Mouse (Mus musculus) kidney, embryonic 14.5 days (tissue): ENCODE results near the gene Rbms3. TPM values are rescaled to one million over a fixed set of nuclear protein-coding genes. Genes with fewer than 3 reads are reported as not detected.

Experiments
- ATAC-seq: fragments of 200-750 bp; cut with Nextera tagmentation; 2 replicates; pipeline ENCODE4 v1.8.0; 2017; ENCODE audit warnings: moderate number of reproducible peaks, mild to moderate bottlenecking, moderate TSS enrichment, moderate library complexity; ENCODE audit not compliant: low FRiP score, low TSS enrichment
- H3K27ac ChIP-seq: fragments of 300-500 bp; sonication (generic); 2 replicates; pipeline ENCODE4 v1.5.1; 2014; ENCODE audit warnings: low read depth, mild to moderate bottlenecking, low read length, moderate library complexity, mixed read lengths
- H3K27me3 ChIP-seq: fragments of 300-500 bp; sonication (generic); 2 replicates; pipeline ENCODE4 v1.6.1; 2014; ENCODE audit warnings: mild to moderate bottlenecking, low read length; ENCODE audit not compliant: control insufficient read depth, insufficient read depth
- H3K36me3 ChIP-seq: fragments of 300-500 bp; sonication (generic); 2 replicates; pipeline ENCODE4 v1.6.1; 2014; ENCODE audit warnings: low read length, mixed read lengths; ENCODE audit not compliant: control insufficient read depth, insufficient read depth
- H3K4me1 ChIP-seq: fragments of 300-500 bp; sonication (generic); 2 replicates; pipeline ENCODE4 v1.6.1; 2014; ENCODE audit warnings: low read length, mixed read lengths; ENCODE audit not compliant: control insufficient read depth, insufficient read depth
- H3K4me2 ChIP-seq: fragments of 300-500 bp; sonication (generic); replicated peaks from 2 replicates; pipeline ENCODE4 v1.6.1; 2014; ENCODE audit warnings: low read depth, mild to moderate bottlenecking, low read length
- H3K4me3 ChIP-seq: fragments of 300-500 bp; sonication (generic); 2 replicates; pipeline ENCODE4 v1.5.1; 2014; ENCODE audit warnings: mild to moderate bottlenecking, low read length
- H3K9ac ChIP-seq: fragments of 300-500 bp; sonication (generic); 2 replicates; pipeline ENCODE4 v1.6.1; 2014; ENCODE audit warnings: low read depth, mild to moderate bottlenecking, low read length, moderate library complexity
- H3K9me3 ChIP-seq: fragments of 300-500 bp; sonication (generic); 2 replicates; pipeline ENCODE4 v1.6.1; 2016; ENCODE audit warnings: low read length; ENCODE audit not compliant: control insufficient read depth
- WGBS: fragments of 180-500 bp; shearing (Covaris S2); extraction: QIAGEN DNeasy Blood & Tissue Kit; methylation state at CpG from one replicate; pipeline ENCODE4 v1.1.7; 2014; 5-methylcytosine and 5-hydroxymethylcytosine counted together
- polyA plus RNA-seq: library from polyadenylated mRNA; unstranded; fragments of >200 nt; fragmentation: Nextera tagmentation; extraction: Ambion mirVana; gene quantifications from 2 replicates; pipeline ENCODE4 v1.2.1, GENCODE M21; 2014

Rbms3 gene
- polyA plus RNA-seq, 1 experiment from 2014 or later = 73.4 TPM

GRCm38 (mm10) chr9:117022086-117022485 lies 607.6 kb downstream of the Rbms3 start:
- Histone ChIP-seq H3K4me3 (no peak overlapping the region), H3K27me3 (no peaks in the 10 kb centered on the region), H3K36me3 (no peaks in the 10 kb centered on the region), H3K9ac (no peak overlapping the region), H3K27ac (no peak overlapping the region), H3K9me3 (no peaks in the 10 kb centered on the region), H3K4me1 (peaks cover 17% of the 10 kb centered on the region), H3K4me2 (no peak overlapping the region)
- no peak for ATAC-seq
- 81% methylated on average over 6 of the region's 6 CpGs for WGBS

GRCm38 (mm10) chr9:117021506-117021905 lies 608.2 kb downstream of the Rbms3 start:
- Histone ChIP-seq H3K4me3 (no peak overlapping the region), H3K27me3 (no peaks in the 10 kb centered on the region), H3K27ac (no peak overlapping the region), H3K4me2 (no peak overlapping the region), H3K4me1 (peaks cover 17% of the 10 kb centered on the region), H3K9ac (no peak overlapping the region), H3K9me3 (no peaks in the 10 kb centered on the region), H3K36me3 (no peaks in the 10 kb centered on the region)
- no peak for ATAC-seq
- 61% methylated on average over 3 of the region's 3 CpGs for WGBS

- Histone ChIP-seq H3K4me3 (no peak overlapping the region), H3K4me1 (peaks cover 17% of the 10 kb centered on the region), H3K9ac (no peak overlapping the region), H3K27me3 (no peaks in the 10 kb centered on the region), H3K36me3 (no peaks in the 10 kb centered on the region), H3K4me2 (no peak overlapping the region), H3K27ac (no peak overlapping the region), H3K9me3 (no peaks in the 10 kb centered on the region)
- ATAC-seq = no peak
- 91% methylated on average over 2 of the region's 2 CpGs for WGBS
Measured at GRCm38 (mm10) chr9:117020216-117020615, 609.5 kb downstream of the Rbms3 start.

GRCm38 (mm10) chr9:117018741-117019163 lies 611.0 kb downstream of the Rbms3 start:
- H3K4me1 ChIP-seq = peaks cover 17% of the 10 kb centered on the region
- H3K9ac ChIP-seq = no peak overlapping the region
- no peaks in the 10 kb centered on the region for H3K27me3 ChIP-seq
- peak overlapping the region; percentile 69; the same call in 1 of the 2 replicates for H3K27ac ChIP-seq
- no peak overlapping the region for H3K4me2 ChIP-seq
- no peaks in the 10 kb centered on the region for H3K9me3 ChIP-seq
- no peak overlapping the region for H3K4me3 ChIP-seq
- ATAC-seq = peak; percentile 76
- H3K36me3 ChIP-seq = no peaks in the 10 kb centered on the region
- 20% methylated on average over 2 of the region's 2 CpGs for WGBS

- H3K27ac ChIP-seq = peak overlapping the region; percentile 13; the same call in 1 of the 2 replicates
- ATAC-seq = no peak
- 52% methylated on average over 12 of the region's 12 CpGs for WGBS
- no peak overlapping the region for H3K9ac ChIP-seq
- peaks cover 17% of the 10 kb centered on the region for H3K4me1 ChIP-seq
- no peaks in the 10 kb centered on the region for H3K36me3 ChIP-seq
- no peak overlapping the region for H3K4me3 ChIP-seq
- H3K4me2 ChIP-seq = no peak overlapping the region
- no peaks in the 10 kb centered on the region for H3K27me3 ChIP-seq
- no peaks in the 10 kb centered on the region for H3K9me3 ChIP-seq
Measured at GRCm38 (mm10) chr9:117018301-117018700, 611.4 kb downstream of the Rbms3 start.

- H3K9me3 ChIP-seq = no peaks in the 10 kb centered on the region
- no peak for ATAC-seq
- peaks cover 17% of the 10 kb centered on the region for H3K4me1 ChIP-seq
- no peak overlapping the region for H3K4me2 ChIP-seq
- WGBS = 75% methylated on average over 9 of the region's 9 CpGs
- H3K4me3 ChIP-seq = no peak overlapping the region
- no peaks in the 10 kb centered on the region for H3K36me3 ChIP-seq
- H3K9ac ChIP-seq = no peak overlapping the region
- no peaks in the 10 kb centered on the region for H3K27me3 ChIP-seq
- no peak overlapping the region for H3K27ac ChIP-seq
Measured at GRCm38 (mm10) chr9:117016605-117017319, 613.0 kb downstream of the Rbms3 start.

GRCm38 (mm10) chr9:117013386-117013785 lies 616.3 kb downstream of the Rbms3 start:
- 63% methylated on average over 3 of the region's 3 CpGs for WGBS
- no peak overlapping the region for H3K27ac ChIP-seq
- H3K4me3 ChIP-seq = no peak overlapping the region
- H3K4me2 ChIP-seq = no peak overlapping the region
- H3K36me3 ChIP-seq = no peaks in the 10 kb centered on the region
- H3K9me3 ChIP-seq = no peaks in the 10 kb centered on the region
- H3K9ac ChIP-seq = no peak overlapping the region
- no peak for ATAC-seq
- peaks cover 4% of the 10 kb centered on the region for H3K4me1 ChIP-seq
- no peaks in the 10 kb centered on the region for H3K27me3 ChIP-seq

- WGBS = 99% methylated on average over 3 of the region's 3 CpGs
- H3K4me2 ChIP-seq = no peak overlapping the region
- ATAC-seq = no peak
- H3K36me3 ChIP-seq = no peaks in the 10 kb centered on the region
- H3K4me1 ChIP-seq = no peaks in the 10 kb centered on the region
- H3K9ac ChIP-seq = no peak overlapping the region
- H3K4me3 ChIP-seq = no peak overlapping the region
- H3K9me3 ChIP-seq = no peaks in the 10 kb centered on the region
- H3K27me3 ChIP-seq = no peaks in the 10 kb centered on the region
- H3K27ac ChIP-seq = no peak overlapping the region
Measured at GRCm38 (mm10) chr9:117010801-117011200, 618.9 kb downstream of the Rbms3 start.

- Histone ChIP-seq H3K9ac (no peak overlapping the region), H3K4me1 (no peaks in the 10 kb centered on the region), H3K36me3 (no peaks in the 10 kb centered on the region), H3K4me3 (no peak overlapping the region), H3K9me3 (no peaks in the 10 kb centered on the region), H3K27me3 (no peaks in the 10 kb centered on the region), H3K4me2 (no peak overlapping the region), H3K27ac (no peak overlapping the region)
- ATAC-seq = no peak
- 84% methylated on average over 1 of the region's 1 CpGs for WGBS
Measured at GRCm38 (mm10) chr9:117008194-117008593, 621.5 kb downstream of the Rbms3 start.
